Mouse (Mus musculus) erythroblast, embryonic 14.5 days (primary cell): ENCODE measurements around the gene Olfr1355. TPM values are rescaled to one million over a fixed set of nuclear protein-coding genes. Genes with fewer than 3 reads are reported as not detected.
"Not testable (repeated sequence)": the region's sequence is repeated elsewhere in the genome, so short reads cannot be mapped to it uniquely, and the experiment has no call there.

Source experiments
- H3K27me3 ChIP-seq: 2 replicates; pipeline ENCODE4 v1.6.1; 2012; ENCODE audit warnings: inconsistent platforms; ENCODE audit not compliant: control insufficient read depth
- H3K36me3 ChIP-seq: 2 replicates; pipeline ENCODE4 v1.6.1; 2012; ENCODE audit warnings: mild to moderate bottlenecking, inconsistent platforms; ENCODE audit not compliant: control insufficient read depth
- H3K4me1 ChIP-seq: 2 replicates; pipeline ENCODE4 v1.6.1; 2012; ENCODE audit warnings: inconsistent platforms; ENCODE audit not compliant: control insufficient read depth
- H3K4me3 ChIP-seq: replicated peaks from 2 replicates; pipeline ENCODE3; 2012; ENCODE audit warnings: moderate library complexity, mild to moderate bottlenecking, inconsistent platforms
- H3K9me3 ChIP-seq: 2 replicates; pipeline ENCODE4 v1.6.1; 2012; ENCODE audit warnings: low read length, inconsistent platforms, mixed read lengths; ENCODE audit not compliant: control insufficient read depth
- GATA1 ChIP-seq: IDR thresholded peaks from 2 replicates; pipeline ENCODE4 v1.6.1; 2012; ENCODE audit warnings: low read length, inconsistent platforms, mixed read lengths
- TAL1 ChIP-seq: IDR thresholded peaks from 3 replicates; pipeline ENCODE4 v1.6.1; 2012; ENCODE audit warnings: low read length, inconsistent platforms, mixed read lengths
- polyA plus RNA-seq: library from polyadenylated mRNA; stranded (reverse); fragments of >175 nt; gene quantifications from 2 replicates; pipeline ENCODE4 v1.2.3, GENCODE M21; 2012

Olfr1355 gene
- not detected in 2 replicates for polyA plus RNA-seq

DNA sequence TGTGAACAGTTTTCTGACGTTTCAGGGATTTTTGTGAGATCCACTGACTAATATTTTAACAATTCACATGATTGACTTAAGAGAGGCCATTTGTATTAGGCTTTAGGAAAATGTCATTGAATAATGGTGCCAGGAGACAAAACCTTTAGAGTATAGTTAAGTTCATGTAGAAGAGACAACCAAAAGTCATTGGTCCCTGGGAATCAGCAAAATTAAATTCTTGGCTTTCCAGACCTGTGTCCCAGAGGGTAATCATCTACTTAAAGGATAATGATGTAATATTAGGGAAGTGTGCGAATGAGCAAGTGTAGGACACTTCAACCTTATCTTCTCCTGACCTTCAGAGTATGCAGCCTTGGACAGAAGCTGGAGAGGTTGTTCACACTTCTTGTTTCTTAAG, at the start of gene Olfr1355:
Olfr1355 (plus strand) TSS at position 301 of the 400 bp plus-strand sequence.
- H3K9me3 ChIP-seq = peaks cover 7% of the 10 kb centered on the region
- H3K36me3 ChIP-seq = no peaks in the 10 kb centered on the region
- no peaks in the 10 kb centered on the region for H3K4me1 ChIP-seq
- no peak within 1 kb of the TSS for H3K4me3 ChIP-seq
- no peaks in the 10 kb centered on the region for H3K27me3 ChIP-seq
- TF ChIP-seq TAL1 (no peak), GATA1 (no peak)

DNA sequence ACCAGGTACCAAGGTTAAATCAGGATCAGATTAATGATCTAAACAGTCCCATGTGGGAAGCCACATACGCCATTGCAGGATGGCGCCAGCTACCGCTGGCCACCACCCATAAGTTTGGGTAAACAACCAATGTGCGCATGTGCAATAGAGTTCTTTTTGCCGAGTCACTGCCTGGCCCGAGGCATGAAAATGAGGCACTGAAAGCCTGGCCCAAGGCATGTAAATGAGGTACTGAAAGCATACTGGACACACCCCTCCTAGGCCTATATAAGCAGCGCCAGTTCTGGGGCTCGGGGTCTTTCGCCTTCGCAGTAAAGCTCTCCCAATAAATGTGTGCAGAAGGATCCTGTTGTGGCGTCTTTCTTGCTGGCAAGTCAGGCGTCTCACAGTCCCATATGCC, 34.9 kb upstream of the Olfr1355 start:
- not testable (repeated sequence) for H3K4me3 ChIP-seq, H3K9me3 ChIP-seq, H3K27me3 ChIP-seq, H3K4me1 ChIP-seq, H3K36me3 ChIP-seq

DNA sequence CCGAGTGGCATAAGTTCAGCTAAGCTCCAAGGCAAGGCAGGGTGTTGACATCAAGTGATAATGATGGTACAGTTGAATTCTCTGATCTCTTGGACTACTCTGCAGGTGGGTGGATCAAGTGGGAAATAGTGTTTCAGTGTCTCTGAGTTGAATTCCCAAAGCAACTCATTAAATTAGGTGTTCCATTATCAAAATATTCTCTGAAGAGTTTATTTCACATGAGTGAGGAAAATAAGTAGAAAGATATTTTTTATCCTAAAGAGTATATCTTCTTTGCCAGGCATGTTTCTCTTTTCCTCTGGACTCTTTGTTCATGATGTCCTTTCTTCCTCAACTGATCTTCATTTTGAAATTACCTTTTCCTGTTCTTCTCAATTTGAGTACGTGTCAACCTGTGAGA, 23.3 kb upstream of the Olfr1355 start, which contains the start of gene Olfr1356:
Olfr1356 (minus strand) TSS at position 101 of the 400 bp plus-strand sequence.
- H3K9me3 ChIP-seq = peaks cover 7% of the 10 kb centered on the region
- TF ChIP-seq TAL1 = no peak
- TF ChIP-seq GATA1 = no peak
- no peaks in the 10 kb centered on the region for H3K4me1 ChIP-seq
- H3K4me3 ChIP-seq = no peak within 1 kb of the TSS
- H3K27me3 ChIP-seq = no peaks in the 10 kb centered on the region
- H3K36me3 ChIP-seq = no peaks in the 10 kb centered on the region

DNA sequence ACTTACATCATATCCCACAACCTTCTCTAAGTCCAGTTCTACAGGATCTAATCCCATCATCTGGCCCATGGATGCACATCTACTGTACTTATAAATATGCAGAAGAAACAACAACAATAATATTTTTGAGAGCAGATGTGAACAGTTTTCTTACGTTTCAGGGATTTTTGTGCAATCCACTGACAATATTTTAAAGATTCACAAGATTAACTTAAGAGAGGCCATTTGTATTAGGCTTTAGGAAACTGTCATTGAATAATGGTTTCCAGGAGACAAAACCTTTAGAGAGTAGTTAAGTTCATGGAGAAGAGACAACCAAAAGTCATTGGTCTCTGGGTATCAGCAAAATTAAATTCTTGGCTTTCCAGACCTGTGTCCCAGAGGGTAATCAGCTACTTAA, 37.5 kb downstream of the Olfr1355 start, which contains the start of gene Olfr1354:
Olfr1354 (plus strand) TSS at position 301 of the 400 bp plus-strand sequence.
- H3K4me3 ChIP-seq, H3K27me3 ChIP-seq, H3K36me3 ChIP-seq, H3K9me3 ChIP-seq, H3K4me1 ChIP-seq: not testable (repeated sequence)

Other genes starting within 250 kb of the Olfr1355 start
- gene Casp14, start 157.2 kb upstream of the Olfr1355 start, polyA plus RNA-seq = 0.02 TPM in 1 of 2 replicates, not detected in the other
- not detected in 2 replicates for gene Ccdc105, start 122.5 kb upstream of the Olfr1355 start, polyA plus RNA-seq
- not detected in 2 replicates for gene Slc1a6, start 95.0 kb upstream of the Olfr1355 start, polyA plus RNA-seq
- 0.04 TPM in 1 of 2 replicates, not detected in the other for gene Olfr1356, start 23.4 kb upstream of the Olfr1355 start, polyA plus RNA-seq
- gene Olfr1354, start 37.6 kb downstream of the Olfr1355 start, polyA plus RNA-seq = not detected in 2 replicates
- not detected in 2 replicates for gene Olfr8, start 75.1 kb downstream of the Olfr1355 start, polyA plus RNA-seq
- not detected in 2 replicates for gene Olfr1353, start 87.8 kb downstream of the Olfr1355 start, polyA plus RNA-seq
- not detected in 2 replicates for gene Olfr1352, start 105.5 kb downstream of the Olfr1355 start, polyA plus RNA-seq
- gene Olfr1351, start 136.9 kb downstream of the Olfr1355 start, polyA plus RNA-seq = not detected in 2 replicates
- not detected in 2 replicates for gene Olfr57, start 153.2 kb downstream of the Olfr1355 start, polyA plus RNA-seq
- gene 2610008E11Rik, start 222.1 kb downstream of the Olfr1355 start, polyA plus RNA-seq = 0.01 and 0.03 TPM in 2 replicates